Mouse (Mus musculus) urinary bladder, postnatal 10 days (tissue): Measurements from ENCODE around the gene Rxfp4.

Source experiments
- DNase-seq: peaks from one replicate; pipeline ENCODE4 v3.0.0; 2022; ENCODE audit warnings: low spot score

The Rxfp4 gene

DNA sequence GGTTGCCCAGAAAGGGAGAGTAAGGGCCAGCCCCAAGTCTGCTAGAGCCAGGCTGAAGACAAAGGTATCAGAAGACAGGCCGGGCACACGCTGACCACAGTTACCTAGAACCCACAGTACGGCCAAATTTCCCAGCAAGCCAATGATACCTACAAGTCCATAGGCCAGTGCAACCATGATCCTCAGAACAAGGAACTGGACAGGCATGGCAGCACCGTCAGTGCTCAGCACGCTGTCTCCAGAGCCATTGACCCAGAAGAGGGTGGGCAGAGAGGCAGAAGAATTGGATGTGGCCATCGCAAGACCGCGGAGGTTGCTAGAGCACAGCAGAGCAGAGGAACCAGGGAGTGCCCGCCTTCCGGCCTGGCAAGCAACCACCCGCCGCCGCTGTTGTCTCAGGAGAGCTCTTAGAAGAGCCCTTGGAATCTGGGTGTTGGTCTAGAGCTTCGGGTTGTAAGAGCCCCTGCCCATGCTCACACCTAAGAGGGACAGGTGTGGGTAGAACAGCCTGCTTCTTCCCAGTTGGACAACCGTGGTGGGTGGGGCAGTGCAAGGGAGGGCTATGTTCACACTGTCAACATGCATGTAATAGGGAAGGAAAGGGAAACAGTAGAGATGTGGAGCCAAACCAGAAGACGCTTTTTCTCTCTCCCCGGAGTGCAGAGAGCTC lies at the start of gene Rxfp4:
Gene Rxfp4, minus strand, starts transcription at position 297 of the 670 bp plus-strand sequence.
- no peak for DNase-seq

DNA sequence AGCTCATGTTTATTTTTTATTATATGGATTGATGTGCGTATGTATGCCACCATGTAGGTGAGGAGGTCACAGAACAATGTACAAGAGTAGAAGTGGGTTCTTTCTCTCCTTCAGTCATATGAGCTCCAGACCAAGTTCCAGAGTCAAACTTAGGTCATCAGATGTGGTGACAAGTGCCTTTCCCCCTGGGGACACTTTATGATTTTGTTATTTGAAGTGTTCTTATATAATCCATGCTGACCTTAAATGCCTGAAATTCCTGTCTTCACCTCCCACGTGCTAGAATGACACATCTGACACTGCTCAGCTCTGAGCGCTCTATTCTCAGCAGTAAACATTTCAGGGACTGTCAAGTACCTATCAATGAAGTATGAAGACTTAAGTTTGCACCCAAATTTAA lies 48.3 kb upstream of the Rxfp4 start:
- DNase-seq, result no peak

DNA sequence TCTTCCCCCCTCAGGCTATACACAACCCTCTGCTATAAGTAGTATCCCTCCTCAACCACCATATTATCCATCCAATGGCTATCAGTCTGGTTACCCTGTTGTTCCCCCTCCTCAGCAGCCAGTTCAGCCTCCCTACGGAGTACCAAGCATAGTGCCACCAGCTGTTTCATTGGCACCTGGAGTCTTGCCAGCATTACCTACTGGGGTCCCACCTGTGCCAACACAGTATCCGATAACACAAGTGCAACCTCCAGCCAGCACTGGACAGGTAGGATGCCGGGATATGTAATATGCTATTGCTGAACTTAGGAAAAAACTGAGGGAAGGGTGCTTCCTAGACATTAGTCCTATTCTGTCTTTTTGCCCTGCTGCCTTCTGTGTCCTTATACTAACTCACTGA lies 47.3 kb upstream of the Rxfp4 start:
- DNase-seq, result no peak

DNA sequence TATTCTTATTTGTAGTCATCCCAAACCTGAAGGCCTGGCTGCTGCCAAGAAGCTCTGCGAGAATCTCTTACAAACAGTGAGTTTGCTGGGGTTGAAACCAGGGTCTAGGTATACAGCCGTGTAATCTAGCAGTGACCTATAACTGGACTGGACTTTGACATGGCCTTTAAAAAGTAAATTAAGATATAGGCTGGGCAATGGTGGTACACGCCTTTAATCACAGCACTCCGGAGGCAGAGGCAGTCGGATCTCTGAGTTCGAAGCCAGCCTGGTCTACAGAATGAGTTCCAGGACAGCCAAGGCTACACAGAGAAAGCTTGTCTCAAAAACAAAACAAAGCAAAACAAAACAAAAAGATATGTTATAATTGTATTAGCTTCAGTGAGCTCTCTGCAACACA lies 45.9 kb upstream of the Rxfp4 start:
- no peak for DNase-seq

DNA sequence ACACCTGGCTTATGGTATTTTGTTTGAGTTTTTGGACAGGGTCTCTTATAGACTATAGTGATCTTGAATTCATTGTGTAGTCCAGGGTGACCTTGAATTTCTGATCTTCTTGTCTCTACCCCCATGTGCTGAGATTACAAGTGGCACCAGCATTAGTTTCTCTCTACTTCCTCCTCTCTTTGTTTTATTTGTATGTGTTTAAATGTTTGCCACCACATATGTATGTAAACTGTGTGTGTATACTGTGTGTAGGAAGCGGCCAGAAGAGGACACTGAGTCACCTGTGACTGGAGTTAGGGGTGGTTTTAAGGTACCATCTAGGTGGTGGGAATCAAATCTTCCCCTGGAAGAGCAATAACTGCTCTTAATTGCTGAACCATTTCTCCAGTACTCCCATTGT lies 45.1 kb upstream of the Rxfp4 start:
- DNase-seq, result no peak

DNA sequence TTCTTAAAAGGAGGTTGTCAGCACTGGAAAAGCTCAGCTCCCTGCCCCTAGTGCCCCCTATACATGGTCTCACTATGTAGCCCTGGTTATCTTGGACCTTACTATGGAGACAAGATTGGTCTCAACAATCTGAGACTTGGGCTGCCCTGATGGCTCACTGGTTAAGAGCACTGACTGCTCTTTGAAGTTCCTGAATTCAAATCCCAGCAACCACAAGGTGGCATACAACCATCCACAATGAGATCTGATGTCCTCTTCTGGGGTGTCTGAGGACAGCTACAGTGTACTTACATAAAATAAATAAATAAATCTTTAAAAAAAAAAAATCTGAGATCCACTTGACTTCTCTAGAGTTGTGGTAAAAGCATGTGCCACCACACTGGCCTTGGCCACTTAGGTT lies 42.6 kb upstream of the Rxfp4 start:
- DNase-seq, result no peak

DNA sequence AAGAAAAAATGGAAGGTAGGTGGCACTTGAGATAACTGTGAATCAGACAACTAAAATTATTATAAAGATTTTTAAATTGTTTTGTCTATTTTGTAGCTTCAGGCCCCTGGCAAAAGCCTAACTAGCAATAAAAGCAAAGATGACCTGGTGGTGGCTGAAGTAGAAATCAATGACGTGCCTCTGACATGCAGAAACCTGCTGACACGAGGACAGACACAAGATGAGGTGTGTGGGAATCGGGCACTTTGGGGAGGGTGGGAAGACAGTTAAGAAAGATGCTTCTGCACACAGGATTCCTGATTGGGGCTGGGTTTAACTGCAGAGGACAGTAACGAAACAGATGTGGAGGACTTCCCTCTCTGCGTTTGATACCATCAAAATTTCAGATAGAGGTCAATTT lies 36.1 kb upstream of the Rxfp4 start:
- DNase-seq, result no peak

DNA sequence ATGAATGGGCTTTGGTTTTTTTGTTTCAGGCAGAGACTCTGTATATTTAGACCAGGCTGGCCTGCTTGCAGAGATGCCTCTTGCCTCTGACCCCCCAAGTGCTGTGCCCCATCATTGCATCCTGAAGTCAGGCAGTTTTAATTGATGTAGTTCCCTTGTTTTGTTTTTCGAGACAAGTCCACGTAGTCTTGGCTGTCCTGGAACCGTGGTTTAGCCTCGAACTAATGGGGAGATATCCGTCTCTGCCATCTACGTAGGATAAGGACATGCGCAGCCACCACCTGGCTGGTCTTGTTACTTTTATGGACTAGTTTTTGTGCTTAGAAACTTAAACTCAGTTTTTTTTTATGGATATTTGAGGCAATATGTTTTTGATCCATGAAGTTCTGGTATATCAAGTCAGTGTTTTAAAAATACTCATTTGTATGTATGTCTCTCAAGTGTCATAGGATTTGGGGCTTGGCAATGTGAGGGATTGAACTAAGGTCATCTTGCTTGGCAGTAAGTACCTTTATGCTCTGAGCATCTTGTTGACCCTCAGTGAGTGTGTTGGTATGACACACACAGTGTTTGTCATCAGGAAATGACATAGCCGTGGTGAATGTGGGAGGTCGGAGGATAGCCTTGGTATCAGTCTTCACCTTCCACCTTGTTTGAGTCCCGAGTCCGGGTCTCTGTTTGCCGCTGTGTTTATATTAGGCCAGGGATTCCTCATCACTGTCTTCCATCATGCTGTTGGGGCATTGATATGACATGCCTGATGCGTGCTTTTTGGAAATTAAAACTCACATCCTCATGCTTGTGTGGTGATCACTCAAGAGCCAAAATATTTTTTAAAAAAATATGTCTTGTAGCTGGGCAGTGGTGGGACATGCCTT lies 34.0 kb upstream of the Rxfp4 start:
- no peak for DNase-seq

DNA sequence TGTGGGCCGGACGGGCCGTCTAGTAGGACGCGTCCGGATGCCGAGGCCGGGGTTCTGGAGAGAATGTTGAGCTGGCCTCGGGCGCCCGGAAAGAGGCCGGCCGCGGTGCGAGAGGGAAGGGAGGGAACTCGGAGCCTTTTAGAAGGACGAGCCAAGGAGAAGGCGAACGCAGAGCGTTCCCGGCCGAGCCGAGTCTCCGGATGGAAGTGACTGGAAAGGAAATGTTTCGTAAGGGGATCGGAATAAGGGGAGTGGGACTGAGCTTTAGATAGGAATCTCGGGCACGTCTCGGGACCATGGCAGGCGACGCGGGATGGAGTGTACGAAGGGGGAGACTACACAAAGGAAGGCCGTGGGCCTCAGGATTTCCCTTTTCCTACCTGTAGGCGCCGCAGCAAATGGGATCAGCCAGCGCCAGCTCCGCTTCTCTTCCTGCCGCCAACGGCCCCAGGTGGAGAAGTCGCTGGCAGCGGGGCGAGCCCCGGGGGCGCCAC lies 33.1 kb upstream of the Rxfp4 start:
- DNase-seq, result no peak

DNA sequence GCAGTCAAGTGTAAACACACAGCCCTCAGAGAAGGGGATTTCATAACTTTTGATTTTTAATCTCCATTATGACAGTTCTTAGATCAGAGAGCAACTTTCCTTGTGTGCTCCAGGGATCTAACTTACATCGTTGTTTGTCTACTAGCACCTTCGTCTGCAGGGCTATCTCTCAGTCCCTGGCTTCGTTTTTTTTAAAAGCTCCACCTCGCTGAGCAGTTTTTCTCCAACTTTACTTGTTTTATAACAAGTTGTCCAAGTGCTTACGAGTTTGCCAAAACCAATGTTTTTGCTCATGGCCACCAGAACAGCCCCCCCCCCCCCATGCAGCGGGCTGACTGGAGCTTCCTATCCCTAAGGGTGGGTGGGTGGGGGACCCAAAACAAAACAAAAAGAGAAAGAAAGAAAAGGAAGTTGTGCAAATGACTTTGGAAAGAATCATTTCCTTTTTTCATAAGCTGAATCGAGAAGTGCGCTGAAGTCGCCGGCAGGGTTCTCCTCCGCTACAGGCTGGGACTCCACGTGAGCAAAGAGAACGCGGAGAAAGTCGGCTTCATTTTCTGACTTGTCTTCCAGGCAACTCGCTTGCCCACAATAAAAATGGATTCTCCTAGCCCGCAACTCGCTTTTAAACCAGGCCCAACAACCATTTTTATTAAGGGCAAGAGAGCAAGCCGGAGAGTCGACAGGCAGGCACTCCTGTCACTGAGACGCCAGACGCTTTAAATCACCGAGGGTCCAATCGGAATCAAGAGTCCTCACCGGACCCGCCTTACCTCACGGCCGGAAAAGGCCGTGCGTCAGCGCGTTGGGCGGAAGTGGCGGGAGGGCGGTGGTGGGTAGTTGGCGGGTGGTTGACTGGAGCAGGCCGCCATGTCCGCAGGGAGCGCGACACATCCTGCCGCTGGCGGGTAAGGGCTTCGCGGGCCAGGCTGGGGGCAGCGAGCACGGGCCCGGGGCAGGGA lies 32.3 kb upstream of the Rxfp4 start, which contains the start of gene Khdc4:
Gene Khdc4, plus strand, starts transcription at position 824 of the 962 bp plus-strand sequence.
- peak; percentile 82 for DNase-seq

DNA sequence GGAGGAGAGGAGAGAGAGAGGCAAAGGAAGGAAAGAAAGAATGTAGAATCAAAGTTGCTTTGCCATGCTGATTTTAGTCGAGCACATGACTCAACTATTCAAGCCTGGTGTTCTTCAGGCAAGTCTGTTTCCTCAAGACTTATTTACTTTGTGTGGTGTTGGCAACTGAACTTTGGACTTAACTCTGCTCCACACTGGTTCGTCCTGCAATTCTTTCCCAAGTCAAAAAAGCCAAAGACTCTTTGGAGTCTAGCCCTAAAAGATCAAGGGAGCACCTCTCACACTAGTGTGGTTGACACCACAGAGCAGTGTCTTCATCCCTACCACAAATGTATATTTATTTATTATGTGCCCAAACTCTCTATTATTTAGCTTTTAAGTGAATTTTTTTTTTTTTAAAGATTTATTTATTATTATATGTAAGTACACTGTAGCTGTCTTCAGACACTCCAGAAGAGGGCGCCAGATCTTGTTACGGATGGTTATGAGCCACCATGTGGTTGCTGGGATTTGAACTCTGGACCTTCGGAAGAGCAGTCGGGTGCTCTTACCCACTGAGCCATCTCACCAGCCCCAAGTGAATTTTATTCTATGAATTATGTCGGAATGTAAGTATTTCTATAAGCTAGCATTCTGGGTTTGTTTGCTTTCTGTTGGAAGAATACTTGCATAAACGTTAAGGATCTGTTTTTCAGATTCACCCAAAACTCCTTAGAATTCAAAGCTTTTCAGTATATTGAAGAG lies 31.5 kb upstream of the Rxfp4 start:
- DNase-seq, result no peak

DNA sequence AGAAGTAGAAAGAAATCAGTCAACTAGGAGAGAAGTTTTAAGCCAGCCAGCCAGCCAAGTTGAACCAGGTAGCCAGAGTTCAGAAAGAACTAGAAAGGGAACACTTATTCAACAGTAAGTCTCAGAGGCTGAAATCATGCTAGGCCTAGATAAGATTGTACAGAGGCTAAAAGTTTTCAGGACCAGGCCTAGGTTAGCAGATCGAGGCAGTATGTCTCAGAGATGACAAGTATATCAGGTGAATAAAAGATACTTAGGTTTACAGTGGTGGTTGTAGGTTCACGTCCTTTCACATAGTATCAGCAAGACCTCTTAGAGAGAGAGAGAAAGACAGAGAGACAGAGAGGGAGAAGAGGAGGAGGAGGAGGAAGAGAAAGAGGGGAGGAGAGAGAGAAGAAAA lies 30.9 kb upstream of the Rxfp4 start:
- no peak for DNase-seq

DNA sequence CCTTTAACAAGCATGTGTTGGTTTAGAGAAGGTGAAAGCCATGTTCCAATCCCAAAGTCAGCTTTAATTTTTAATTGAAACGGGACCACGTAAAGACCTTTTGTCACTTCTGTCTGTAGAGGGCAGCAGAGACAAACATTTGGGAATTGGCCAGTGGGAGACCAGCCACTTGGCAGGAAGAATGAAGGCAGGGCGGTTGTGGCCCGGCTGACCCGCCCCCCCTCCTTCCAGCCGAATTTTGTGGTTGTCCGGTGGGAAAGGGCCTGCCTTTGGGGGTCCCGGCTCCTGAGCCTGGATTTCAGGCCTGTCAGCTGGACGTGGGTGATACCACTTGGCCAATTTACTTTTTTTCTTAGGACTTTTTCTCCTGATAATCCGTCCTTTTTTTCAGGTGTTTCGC lies 24.5 kb upstream of the Rxfp4 start:
- no peak for DNase-seq

DNA sequence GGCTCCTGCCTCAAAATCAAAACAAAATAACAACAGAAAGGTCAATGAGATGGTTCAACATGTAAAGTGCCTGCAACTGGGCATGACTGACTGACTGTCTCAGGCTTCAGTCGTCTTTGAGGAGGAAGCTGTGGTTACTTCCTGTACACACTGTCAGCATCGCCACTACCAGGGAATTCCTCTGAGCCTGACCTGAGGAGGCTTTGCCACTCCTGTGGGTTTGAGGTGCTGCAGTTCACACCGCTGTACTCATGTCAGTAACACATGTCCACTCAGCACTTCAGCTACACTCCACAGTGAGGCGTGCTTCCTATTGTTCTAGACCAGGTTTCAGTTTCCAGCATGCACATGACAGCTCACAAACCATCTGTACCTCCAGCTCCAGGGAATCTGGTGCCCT lies 11.2 kb upstream of the Rxfp4 start:
- no peak for DNase-seq

DNA sequence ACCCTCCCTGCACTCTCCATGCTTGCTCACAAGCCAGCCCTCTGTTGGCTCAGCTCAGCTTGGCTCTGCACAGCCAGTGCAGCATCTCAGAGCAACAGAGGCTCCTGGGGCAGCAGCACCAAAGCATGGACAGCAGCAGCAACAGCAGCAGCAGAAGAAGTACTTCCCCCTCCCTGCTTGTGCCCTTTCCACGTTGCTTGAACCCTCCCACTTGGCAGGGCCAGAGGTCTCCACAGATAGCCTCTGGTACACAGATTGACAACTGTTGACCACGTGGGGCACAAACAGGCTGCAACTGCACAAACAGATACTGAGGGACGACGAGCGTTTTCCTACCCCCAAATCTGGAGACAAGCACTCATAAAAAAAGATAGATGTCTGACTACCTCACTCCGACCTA lies 6.9 kb upstream of the Rxfp4 start:
- no peak for DNase-seq

DNA sequence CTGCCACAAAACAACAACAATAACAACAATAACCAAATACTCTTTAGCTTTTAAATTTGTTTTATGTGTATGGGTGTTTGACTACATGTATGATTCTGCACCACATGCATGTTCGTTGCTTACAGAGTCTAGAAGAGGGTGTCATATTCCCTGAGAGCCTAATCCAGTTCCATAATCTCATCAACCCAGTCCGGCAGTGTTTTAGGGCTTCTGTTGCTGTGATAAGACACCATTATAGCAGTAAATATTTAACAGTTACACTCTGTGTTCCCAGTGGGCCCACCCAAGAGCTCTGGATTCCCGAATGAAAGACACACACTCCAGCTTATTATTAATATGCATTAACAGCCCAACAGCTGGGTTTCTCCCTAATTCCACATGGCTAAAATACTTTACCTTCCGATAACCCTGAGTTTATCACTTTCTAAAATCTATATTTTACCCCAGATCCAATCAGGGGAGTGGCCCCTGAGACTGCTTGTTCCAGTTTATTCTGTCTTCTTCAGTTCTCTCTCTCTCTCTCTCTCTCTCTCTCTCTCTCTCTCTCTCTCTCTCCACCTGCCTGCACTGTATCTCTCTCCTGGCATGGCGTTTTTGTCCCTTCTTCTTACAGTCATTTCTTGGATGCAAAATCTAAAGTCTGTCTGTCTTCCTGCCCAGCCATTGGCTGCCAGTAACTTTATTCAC lies 5.6 kb upstream of the Rxfp4 start:
- no peak for DNase-seq

DNA sequence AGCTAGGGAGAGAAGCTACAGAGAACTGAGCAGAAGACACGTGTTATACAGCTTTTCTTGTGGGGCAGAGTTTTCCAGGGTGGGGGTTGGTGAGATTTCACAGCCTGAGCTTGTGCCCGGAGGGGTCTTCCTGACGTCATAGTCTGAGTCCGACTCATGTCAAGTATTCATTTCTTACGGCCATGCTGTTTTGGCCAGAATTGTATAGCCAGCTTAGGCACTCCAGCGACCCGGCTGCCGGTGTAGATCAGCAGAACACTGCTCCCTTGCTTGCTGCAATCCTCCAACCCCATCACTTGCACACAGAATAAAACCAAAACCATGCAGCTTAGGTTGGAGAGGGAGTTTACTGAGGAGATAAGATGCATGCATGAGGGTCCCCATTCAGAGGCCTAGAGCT lies 2.7 kb upstream of the Rxfp4 start:
- no peak for DNase-seq

DNA sequence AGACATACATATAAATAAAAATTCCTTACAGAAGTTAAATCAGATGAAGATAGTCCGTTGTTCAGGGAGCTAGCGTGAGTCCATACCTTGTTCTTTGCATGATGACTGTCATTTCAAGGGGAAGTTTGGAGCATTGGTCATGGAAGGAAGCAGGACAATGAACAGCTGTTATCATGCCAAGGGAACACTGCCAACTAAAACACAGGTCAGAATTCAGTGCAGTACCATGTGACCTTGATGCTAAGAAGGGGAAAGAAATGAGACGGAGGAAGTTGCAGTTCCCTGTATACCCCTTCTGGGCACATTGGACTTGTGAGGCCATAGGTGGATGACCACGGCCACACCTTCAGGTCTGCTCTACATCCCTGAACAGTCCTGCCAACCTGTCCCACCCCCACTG lies 1.7 kb upstream of the Rxfp4 start:
- DNase-seq, result no peak

DNA sequence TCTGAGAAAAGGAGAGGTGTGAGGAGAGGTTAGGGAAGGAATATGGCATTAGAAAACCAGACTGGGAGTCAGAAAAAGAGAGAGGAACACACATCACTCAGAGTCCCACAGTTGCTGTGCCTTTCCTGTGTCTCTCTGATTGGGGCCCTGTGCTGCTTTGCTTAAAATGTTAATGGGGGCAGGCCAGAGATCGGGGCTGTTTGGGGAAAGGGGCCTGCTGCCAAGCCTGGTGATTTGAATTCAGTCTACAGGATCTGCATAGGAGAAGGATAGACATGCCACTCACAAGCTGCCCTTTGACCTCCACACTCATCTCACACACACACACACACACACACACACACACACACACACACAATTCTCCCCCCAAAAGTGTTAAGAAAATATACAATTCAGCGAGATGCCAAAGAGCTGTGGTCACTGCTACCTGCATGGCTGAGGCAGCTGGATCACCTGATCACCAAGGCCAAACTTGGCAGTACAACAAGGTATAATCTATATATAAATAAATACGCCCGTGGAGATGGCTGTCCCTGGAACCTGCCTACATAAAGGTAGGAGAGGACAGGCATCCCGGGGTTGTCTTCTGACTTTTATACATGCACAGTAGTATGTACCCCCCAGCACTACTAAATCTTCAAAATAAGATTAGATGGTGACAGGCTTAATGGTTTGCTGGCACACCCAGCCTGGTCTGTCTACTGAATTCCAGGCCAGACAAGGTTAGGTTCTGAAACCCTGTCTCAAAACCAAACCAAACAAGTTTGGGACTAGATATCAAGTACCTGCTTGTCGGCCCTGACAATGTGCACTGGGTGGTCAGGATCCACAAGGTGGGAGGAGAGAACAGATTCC lies 801 bp upstream of the Rxfp4 start:
- DNase-seq, result no peak
